Mouse (Mus musculus): Measurements from ENCODE around the gene Tgm2.

- no peak for TF ChIP-seq CTCF (IDR thresholded peaks at IDR 0.05; ENCODE audit: extremely low read depth, insufficient read depth, low read length)
- no peak for TF ChIP-seq POLR2A (IDR thresholded peaks at IDR 0.05; ENCODE audit: extremely low read depth, insufficient read depth, low read length)
Measured at GRCm38 (mm10) chr2:158174438-158174837, 28.2 kb upstream of the Tgm2 start.
